Mouse (Mus musculus) midbrain, embryonic 16.5 days (tissue): ENCODE measurements around the gene Vmn1r192. TPM values are rescaled to one million over a fixed set of nuclear protein-coding genes. Genes with fewer than 3 reads are reported as not detected.

Experiments
- microRNA-seq: library from miRNA; unstranded; fragments of <30 nt; microRNA quantifications from one replicate; pipeline ENCODE4, GENCODE M21; 2017
- polyA plus RNA-seq: library from polyadenylated mRNA; unstranded; fragments of >200 nt; fragmentation: Nextera tagmentation; extraction: Ambion mirVana; gene quantifications from 2 replicates; pipeline ENCODE4 v1.2.1, GENCODE M21; 2015

Gene Vmn1r192
- polyA plus RNA-seq, 1 experiment from 2014 or later: not detected

Small RNA genes lying within 50 kb of the gene (microRNA-seq; reads per million reads assigned to microRNA genes)
- not detected for gene Gm23282
- not detected for gene Gm25084

Other genes with a start within 250 kb of the Vmn1r192 start
- 12.0 and 13.7 TPM in 2 replicates for gene Zfp184, start 246.0 kb downstream of the Vmn1r192 start, polyA plus RNA-seq
- gene Pom121l2, start 209.9 kb downstream of the Vmn1r192 start, polyA plus RNA-seq: not detected in 2 replicates
- gene Prss16, start 181.4 kb downstream of the Vmn1r192 start, polyA plus RNA-seq: not detected in 2 replicates
- not detected in 2 replicates for gene Hist1h2ah, start 155.6 kb downstream of the Vmn1r192 start, polyA plus RNA-seq
- 1.3 TPM in 1 of 2 replicates, not detected in the other for gene Hist1h2bk, start 155.3 kb downstream of the Vmn1r192 start, polyA plus RNA-seq
- gene Hist1h4i, start 149.8 kb downstream of the Vmn1r192 start, polyA plus RNA-seq: 4.0 and 4.9 TPM in 2 replicates
- 1.8 and 8.3 TPM in 2 replicates for gene Hist1h2ag, start 148.2 kb downstream of the Vmn1r192 start, polyA plus RNA-seq
- gene Hist1h2bj, start 147.9 kb downstream of the Vmn1r192 start, polyA plus RNA-seq: 1.5 and 2.3 TPM in 2 replicates
- gene Vmn1r188, start 106.7 kb downstream of the Vmn1r192 start, polyA plus RNA-seq: not detected in 2 replicates
- not detected in 2 replicates for gene Vmn1r189, start 85.3 kb downstream of the Vmn1r192 start, polyA plus RNA-seq
- gene Vmn1r191, start 7.2 kb downstream of the Vmn1r192 start, polyA plus RNA-seq: not detected in 2 replicates
- gene Vmn1r193, start 32.0 kb upstream of the Vmn1r192 start, polyA plus RNA-seq: not detected in 2 replicates
- not detected in 2 replicates for gene Vmn1r194, start 53.1 kb upstream of the Vmn1r192 start, polyA plus RNA-seq
- gene Vmn1r195, start 79.4 kb upstream of the Vmn1r192 start, polyA plus RNA-seq: not detected in 2 replicates
- not detected in 2 replicates for gene Vmn1r196, start 98.8 kb upstream of the Vmn1r192 start, polyA plus RNA-seq
- not detected in 2 replicates for gene Vmn1r197, start 133.4 kb upstream of the Vmn1r192 start, polyA plus RNA-seq
- gene Vmn1r198, start 159.2 kb upstream of the Vmn1r192 start, polyA plus RNA-seq: not detected in 2 replicates
- not detected in 2 replicates for gene Vmn1r199, start 188.7 kb upstream of the Vmn1r192 start, polyA plus RNA-seq
- not detected in 2 replicates for gene Vmn1r200, start 199.2 kb upstream of the Vmn1r192 start, polyA plus RNA-seq